ENCODE assay signal across 15 mouse cellular contexts in the genomic region with DNA sequence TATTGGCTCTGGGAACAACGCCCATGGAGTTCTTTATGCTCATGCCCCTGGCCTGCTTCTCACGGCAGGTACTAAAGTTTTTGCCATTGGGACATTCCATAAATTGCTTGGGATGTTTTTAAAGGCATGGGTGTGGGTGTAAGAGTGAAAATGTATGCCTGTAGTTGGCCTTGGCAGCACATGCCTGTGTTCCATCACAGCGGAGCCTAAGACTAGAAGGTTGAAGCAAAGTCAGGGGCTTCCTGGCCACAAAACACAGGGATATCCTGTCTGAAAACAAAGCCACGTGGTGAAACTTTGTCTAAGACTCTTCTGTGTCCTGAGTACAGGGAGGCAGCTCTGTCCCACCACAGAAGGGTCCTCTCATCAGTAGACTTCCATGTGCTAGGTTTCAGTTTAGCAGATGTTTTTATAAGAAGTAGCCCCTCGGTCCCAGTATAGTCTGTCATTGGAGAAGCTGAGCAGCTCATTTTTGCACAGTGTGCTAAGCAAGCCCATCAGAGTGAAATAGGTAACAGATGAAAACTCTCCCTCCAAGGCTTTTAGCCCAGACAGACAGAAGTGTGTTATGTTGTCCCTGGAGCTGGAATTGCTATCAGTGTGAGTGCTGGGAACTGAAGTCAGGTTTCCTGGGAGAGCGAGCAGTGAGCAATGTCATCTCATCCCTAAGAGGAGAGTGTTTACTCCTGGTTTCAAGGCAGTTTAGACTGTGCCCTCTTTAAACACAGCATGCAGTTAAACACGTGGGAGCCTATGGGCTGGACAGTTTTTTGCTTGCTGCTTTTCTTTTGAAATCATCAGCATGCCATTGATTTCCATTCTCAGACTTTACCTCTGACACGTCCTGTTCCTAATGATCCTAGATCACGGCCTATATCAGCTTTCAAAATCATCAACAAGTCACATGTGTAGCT. TPM values are rescaled to one million over a fixed set of nuclear protein-coding genes. Genes with fewer than 3 reads are reported as not detected.
DNase-seq lines count a peak whose midpoint lies in the region; ATAC-seq and TF ChIP-seq lines count a peak whose summit lies in the region.
"Had no signal": no experiment of that assay in that cellular context is flagged by ENCODE, and none has a peak within 500 bp of the region (broad histone marks: within the 10 kb centered on the region; RNA-seq: fewer than 3 reads in every experiment).

No protein-coding gene starts in this region.

- no peaks in the 10 kb centered on the region for H3K27me3 ChIP-seq in heart, embryonic 12.5 days (replicated peaks)
- no peaks in the 10 kb centered on the region for H3K27me3 ChIP-seq in heart, adult 2 months (ENCODE audit: control insufficient read depth, insufficient read depth, low read length)
- no peaks in the 10 kb centered on the region for H3K27me3 ChIP-seq in kidney, adult 2 months (replicated peaks; ENCODE audit: control insufficient read depth, insufficient read depth, low read length)
- no peaks in the 10 kb centered on the region for H3K27me3 ChIP-seq in embryonic facial prominence, embryonic 13.5 days
- H3K27me3 ChIP-seq in limb, embryonic 15.5 days, result no peaks in the 10 kb centered on the region

- intact Hi-C loops in heart, adult 2 months (cut with DNase I), result no loop called here

- H3K36me3 ChIP-seq in heart, embryonic 12.5 days, result peaks cover 37% of the 10 kb centered on the region
- no peaks in the 10 kb centered on the region; the same call in 1 of the 2 replicates for H3K36me3 ChIP-seq in heart, adult 2 months (ENCODE audit: control insufficient read depth, insufficient read depth, low read length)
- H3K36me3 ChIP-seq in kidney, adult 2 months (ENCODE audit: control insufficient read depth, insufficient read depth, low read length), result no peaks in the 10 kb centered on the region
- H3K36me3 ChIP-seq in embryonic facial prominence, embryonic 13.5 days, result peaks cover 48% of the 10 kb centered on the region
- peaks cover 31% of the 10 kb centered on the region for H3K36me3 ChIP-seq in limb, embryonic 15.5 days

- no peak for TF ChIP-seq CTCF in heart, adult 2 months (IDR thresholded peaks at IDR 0.05)
- TF ChIP-seq CTCF in kidney, adult 2 months (conservative IDR thresholded peaks at IDR 0.05; ENCODE audit: insufficient read depth, insufficient read length, low read depth, low read length), result no peak

- H3K27ac ChIP-seq in heart, embryonic 12.5 days (ENCODE audit: poor library complexity, severe bottlenecking), result 0 out of 2 replicates have a peak overlapping the region, but pooled peaks have one; percentile 6
- H3K27ac ChIP-seq in heart, adult 2 months, result no peak overlapping the region
- H3K27ac ChIP-seq in kidney, adult 2 months (ENCODE audit: insufficient read depth, low read depth, low read length), result 0 out of 2 replicates have a peak overlapping the region, but pooled peaks have one; percentile 8
- H3K27ac ChIP-seq in embryonic facial prominence, embryonic 13.5 days, result peak overlapping the region; percentile 48
- H3K27ac ChIP-seq in limb, embryonic 15.5 days, result peak overlapping the region; percentile 81

- no peak overlapping the region for H3K9ac ChIP-seq in heart, embryonic 12.5 days
- H3K9ac ChIP-seq in heart, adult 2 months (ENCODE audit: low read depth, low read length), result no peak overlapping the region
- no peak overlapping the region for H3K9ac ChIP-seq in embryonic facial prominence, embryonic 13.5 days
- no peak overlapping the region for H3K9ac ChIP-seq in limb, embryonic 15.5 days

- H3K4me1 ChIP-seq in heart, embryonic 12.5 days (replicated peaks), result peaks cover 18% of the 10 kb centered on the region
- H3K4me1 ChIP-seq in heart, adult 2 months (ENCODE audit: control insufficient read depth, insufficient read depth, low read length), result peaks cover 7% of the 10 kb centered on the region
- peaks cover 16% of the 10 kb centered on the region for H3K4me1 ChIP-seq in kidney, adult 2 months (ENCODE audit: control insufficient read depth, insufficient read depth, low read length)
- H3K4me1 ChIP-seq in embryonic facial prominence, embryonic 13.5 days, result peaks cover 22% of the 10 kb centered on the region
- H3K4me1 ChIP-seq in limb, embryonic 15.5 days, result peaks cover 25% of the 10 kb centered on the region

- no peak for ATAC-seq in heart, embryonic 12.5 days (ENCODE audit: insufficient number of reproducible peaks, low FRiP score)
- ATAC-seq in embryonic facial prominence, embryonic 13.5 days (ENCODE audit: insufficient number of reproducible peaks, insufficient read depth, low FRiP score, low TSS enrichment, low read depth), result no peak
- ATAC-seq in limb, embryonic 15.5 days (ENCODE audit: insufficient number of reproducible peaks, low FRiP score, low TSS enrichment, low read depth), result 0 out of 2 replicates have a peak, but pooled peaks have one; percentile 61

- no peak for DNase-seq in heart, adult 2 months
- DNase-seq in kidney, adult 2 months, result no peak
- no peak for DNase-seq in kidney, postnatal 4 days
- DNase-seq in adrenal gland, postnatal 4 days (ENCODE audit: low spot score in 2 of 2), result no peak
- DNase-seq in spleen, postnatal 14 days (ENCODE audit: low spot score in 2 of 2), result no peak
- DNase-seq: cerebellum, adult 8-10 months; layer of hippocampus, adult 9-11 months; lung, postnatal 14 days; right cerebral cortex, postnatal 14 days; thymus, adult 18-20 months had no signal

- H3K9me3 ChIP-seq in heart, embryonic 12.5 days (replicated peaks), result no peaks in the 10 kb centered on the region
- H3K9me3 ChIP-seq in embryonic facial prominence, embryonic 13.5 days, result no peaks in the 10 kb centered on the region
- H3K9me3 ChIP-seq in limb, embryonic 15.5 days, result no peaks in the 10 kb centered on the region

- no peak overlapping the region for H3K4me3 ChIP-seq in heart, embryonic 12.5 days
- H3K4me3 ChIP-seq in heart, adult 2 months, result no peak overlapping the region
- no peak overlapping the region for H3K4me3 ChIP-seq in kidney, adult 2 months (ENCODE audit: insufficient read depth, low read depth, low read length)
- no peak overlapping the region for H3K4me3 ChIP-seq in embryonic facial prominence, embryonic 13.5 days
- H3K4me3 ChIP-seq in limb, embryonic 15.5 days, result no peak overlapping the region
- H3K4me3 ChIP-seq: myocyte had no signal

- TF ChIP-seq POLR2A in heart, adult 2 months (IDR thresholded peaks at IDR 0.05; ENCODE audit: insufficient read depth, low read depth, low read length), result no peak
- no peak for TF ChIP-seq POLR2A in kidney, adult 2 months (IDR thresholded peaks at IDR 0.05; ENCODE audit: low read depth, low read length)

- TF ChIP-seq EP300 in heart, adult 2 months (IDR thresholded peaks at IDR 0.05; ENCODE audit: insufficient read depth, low read depth, low read length), result no peak

- H3K79me2 ChIP-seq in heart, adult 2 months (replicated peaks; ENCODE audit: control insufficient read depth, insufficient read depth, low read length), result no peaks in the 10 kb centered on the region

- WGBS in heart, embryonic 12.5 days, result 63% methylated on average over 9 of the region's 9 CpGs
- 59% methylated on average over 9 of the region's 9 CpGs for WGBS in heart, adult 2 months
- WGBS in kidney, adult 2 months, result 56% methylated on average over 9 of the region's 9 CpGs
- 33% methylated on average over 9 of the region's 9 CpGs for WGBS in embryonic facial prominence, embryonic 13.5 days
- WGBS in limb, embryonic 15.5 days, result 36% methylated on average over 9 of the region's 9 CpGs

- H3K4me2 ChIP-seq in heart, embryonic 12.5 days, result no peak overlapping the region
- no peak overlapping the region for H3K4me2 ChIP-seq in embryonic facial prominence, embryonic 13.5 days
- no peak overlapping the region; the same call in 1 of the 2 replicates for H3K4me2 ChIP-seq in limb, embryonic 15.5 days
- H3K4me2 ChIP-seq: midbrain, embryonic 11.5 days had no signal

RNA-seq across cellular contexts. Expression of a gene that starts 26.6 kb away (rescaled TPM):
- 2.0 and 2.3 TPM in 2 replicates for polyA plus RNA-seq in heart, embryonic 12.5 days (2016; fragmentation: Nextera tagmentation; extraction: Ambion mirVana)
- under 1 TPM; 0.42 to 0.52 TPM for total RNA-seq in heart, adult 2 months (2021)
- polyA plus RNA-seq in heart, adult 2 months (2012; rRNA removed), result 0.88 and 1.1 TPM in 2 replicates
- polyA plus RNA-seq in kidney, adult 2 months (2012; rRNA removed), result 1.2 and 1.6 TPM in 2 replicates
- polyA plus RNA-seq in embryonic facial prominence, embryonic 13.5 days (2015; fragmentation: Nextera tagmentation; extraction: Ambion mirVana), result 7.4 and 7.9 TPM in 2 replicates
- polyA plus RNA-seq in limb, embryonic 15.5 days (2015; fragmentation: Nextera tagmentation; extraction: Ambion mirVana), result 6.0 and 6.4 TPM in 2 replicates
- 1 to 10 TPM; 2.5 to 2.7 TPM for total RNA-seq in adrenal gland, postnatal 4 days (2021)

RNA-seq across cellular contexts. Expression of a gene that starts 39.5 kb away (rescaled TPM):
- 18.2 and 20.0 TPM in 2 replicates for polyA plus RNA-seq in heart, embryonic 12.5 days (2016; fragmentation: Nextera tagmentation; extraction: Ambion mirVana)
- 10 to 100 TPM in 1 of 2 experiments, 1 to 10 TPM in 1; 9.0 to 11.3 TPM for total RNA-seq in heart, adult 2 months (2021)
- 7.6 and 11.9 TPM in 2 replicates for polyA plus RNA-seq in heart, adult 2 months (2012; rRNA removed)
- 11.7 and 13.0 TPM in 2 replicates for polyA plus RNA-seq in kidney, adult 2 months (2012; rRNA removed)
- polyA plus RNA-seq in embryonic facial prominence, embryonic 13.5 days (2015; fragmentation: Nextera tagmentation; extraction: Ambion mirVana), result 23.3 and 24.2 TPM in 2 replicates
- polyA plus RNA-seq in limb, embryonic 15.5 days (2015; fragmentation: Nextera tagmentation; extraction: Ambion mirVana), result 22.5 and 25.4 TPM in 2 replicates
- total RNA-seq in adrenal gland, postnatal 4 days (2021), result 10 to 100 TPM; 25.3 to 25.9 TPM

RNA-seq across cellular contexts. Expression of a gene that starts 47.6 kb away (rescaled TPM):
- 32.9 and 33.4 TPM in 2 replicates for polyA plus RNA-seq in heart, embryonic 12.5 days (2016; fragmentation: Nextera tagmentation; extraction: Ambion mirVana)
- total RNA-seq in heart, adult 2 months (2021), result 100 to 1,000 TPM in 1 of 2 experiments, 10 to 100 TPM in 1; 90.0 to 106 TPM
- 32.1 and 33.1 TPM in 2 replicates for polyA plus RNA-seq in heart, adult 2 months (2012; rRNA removed)
- 59.3 and 60.3 TPM in 2 replicates for polyA plus RNA-seq in kidney, adult 2 months (2012; rRNA removed)
- polyA plus RNA-seq in embryonic facial prominence, embryonic 13.5 days (2015; fragmentation: Nextera tagmentation; extraction: Ambion mirVana), result 40.5 and 42.4 TPM in 2 replicates
- polyA plus RNA-seq in limb, embryonic 15.5 days (2015; fragmentation: Nextera tagmentation; extraction: Ambion mirVana), result 46.9 and 51.9 TPM in 2 replicates
- total RNA-seq in adrenal gland, postnatal 4 days (2021), result 100 to 1,000 TPM; 115 to 132 TPM

RNA-seq across cellular contexts. Expression of a gene that starts 52.1 kb away (rescaled TPM):
- 2.6 and 3.1 TPM in 2 replicates for polyA plus RNA-seq in heart, embryonic 12.5 days (2016; fragmentation: Nextera tagmentation; extraction: Ambion mirVana)
- 10 to 100 TPM; 37.7 to 40.1 TPM for total RNA-seq in heart, adult 2 months (2021)
- polyA plus RNA-seq in heart, adult 2 months (2012; rRNA removed), result 22.4 and 39.6 TPM in 2 replicates
- 4.9 and 5.1 TPM in 2 replicates for polyA plus RNA-seq in kidney, adult 2 months (2012; rRNA removed)
- polyA plus RNA-seq in embryonic facial prominence, embryonic 13.5 days (2015; fragmentation: Nextera tagmentation; extraction: Ambion mirVana), result 18.9 and 23.3 TPM in 2 replicates
- polyA plus RNA-seq in limb, embryonic 15.5 days (2015; fragmentation: Nextera tagmentation; extraction: Ambion mirVana), result 16.3 and 19.7 TPM in 2 replicates
- 10 to 100 TPM; 37.5 to 39.2 TPM for total RNA-seq in adrenal gland, postnatal 4 days (2021)
